In genomic region chr9:67137681-67138080, GRCm38 (mm10) we compare ENCODE assay signal across 8 mouse cellular contexts.
DNase-seq lines count a peak whose midpoint lies in the region; ATAC-seq and TF ChIP-seq lines count a peak whose summit lies in the region.

No protein-coding gene starts in this region.

- peak in 1 of 2 experiments; percentile 31 for DNase-seq in left cerebral cortex, adult 2 months (ENCODE audit: extremely low spot score in 1 of 2, low spot score in 2 of 2)
- DNase-seq in left cerebral cortex, adult 11 months (ENCODE audit: low spot score): no peak
- no peak for DNase-seq in cerebellum, adult 9-10 months
- DNase-seq in cerebellum, postnatal 36 days: no peak

- H3K9me3 ChIP-seq in intestine, embryonic 16.5 days (ENCODE audit: control insufficient read depth, low read length): no peaks in the 10 kb centered on the region
- H3K9me3 ChIP-seq in limb, embryonic 15.5 days: no peaks in the 10 kb centered on the region
- H3K9me3 ChIP-seq in forebrain, embryonic 12.5 days: no peaks in the 10 kb centered on the region

- no peaks in the 10 kb centered on the region for H3K27me3 ChIP-seq in intestine, embryonic 16.5 days (replicated peaks; ENCODE audit: control insufficient read depth, insufficient read depth, low read length)
- no peaks in the 10 kb centered on the region for H3K27me3 ChIP-seq in limb, embryonic 15.5 days
- no peaks in the 10 kb centered on the region for H3K27me3 ChIP-seq in forebrain, embryonic 12.5 days

- no peak overlapping the region for H3K4me2 ChIP-seq in intestine, embryonic 16.5 days (ENCODE audit: low read depth, low read length)
- no peak overlapping the region for H3K4me2 ChIP-seq in limb, embryonic 15.5 days
- no peak overlapping the region for H3K4me2 ChIP-seq in forebrain, embryonic 12.5 days

- intact Hi-C loops in left cerebral cortex, adult 2 months (cut with DNase I): loop anchor here (5.0 kb wide), 1 partner anchor 90 kb away; the partner anchor contains the start of gene Tpm1

- no peak overlapping the region for H3K4me3 ChIP-seq in left cerebral cortex, adult 2 months
- H3K4me3 ChIP-seq in cortical plate, adult 2 months (ENCODE audit: insufficient read depth, low read length): no peak overlapping the region
- no peak overlapping the region for H3K4me3 ChIP-seq in intestine, embryonic 16.5 days (ENCODE audit: low read length)
- H3K4me3 ChIP-seq in limb, embryonic 15.5 days: no peak overlapping the region
- no peak overlapping the region for H3K4me3 ChIP-seq in forebrain, embryonic 12.5 days (replicated peaks)

- WGBS in intestine, embryonic 16.5 days: 23% methylated on average over 5 of the region's 5 CpGs
- 32% methylated on average over 5 of the region's 5 CpGs for WGBS in limb, embryonic 15.5 days
- 74% methylated on average over 5 of the region's 5 CpGs for WGBS in forebrain, embryonic 12.5 days

- peak; percentile 85 for ATAC-seq in intestine, embryonic 16.5 days
- ATAC-seq in limb, embryonic 15.5 days (ENCODE audit: insufficient number of reproducible peaks, low FRiP score, low TSS enrichment, low read depth): no peak
- ATAC-seq in forebrain, embryonic 12.5 days (ENCODE audit: low FRiP score): no peak

- no peak overlapping the region for H3K9ac ChIP-seq in intestine, embryonic 16.5 days (ENCODE audit: low read depth, low read length)
- H3K9ac ChIP-seq in limb, embryonic 15.5 days: no peak overlapping the region
- H3K9ac ChIP-seq in forebrain, embryonic 12.5 days: no peak overlapping the region; the same call in 1 of the 2 replicates

- peaks cover 12% of the 10 kb centered on the region for H3K4me1 ChIP-seq in cortical plate, adult 2 months (ENCODE audit: control insufficient read depth, insufficient read depth, low read length)
- H3K4me1 ChIP-seq in intestine, embryonic 16.5 days (ENCODE audit: control insufficient read depth, insufficient read depth, low read length): peaks cover 19% of the 10 kb centered on the region
- peaks cover 25% of the 10 kb centered on the region for H3K4me1 ChIP-seq in limb, embryonic 15.5 days
- 0 out of 2 replicates have a peak, but pooled peaks cover 13% of the 10 kb centered on the region for H3K4me1 ChIP-seq in forebrain, embryonic 12.5 days

- TF ChIP-seq POLR2A in cortical plate, adult 2 months (IDR thresholded peaks at IDR 0.05; ENCODE audit: extremely low read depth, insufficient read depth, low read length): no peak

- no peaks in the 10 kb centered on the region for H3K36me3 ChIP-seq in intestine, embryonic 16.5 days (ENCODE audit: control insufficient read depth, insufficient read depth, low read length)
- H3K36me3 ChIP-seq in limb, embryonic 15.5 days: no peaks in the 10 kb centered on the region
- no peaks in the 10 kb centered on the region for H3K36me3 ChIP-seq in forebrain, embryonic 12.5 days (replicated peaks)

- no peak for TF ChIP-seq CTCF in left cerebral cortex, adult 2 months (IDR thresholded peaks at IDR 0.05)
- no peak for TF ChIP-seq CTCF in cortical plate, adult 2 months (IDR thresholded peaks at IDR 0.05; ENCODE audit: extremely low read depth, insufficient read depth, low read length)

- peak overlapping the region; percentile 67 for H3K27ac ChIP-seq in left cerebral cortex, adult 2 months
- 0 out of 2 replicates have a peak overlapping the region, but pooled peaks have one; percentile 51 for H3K27ac ChIP-seq in cortical plate, adult 2 months (ENCODE audit: insufficient read depth, low read length)
- peak overlapping the region; percentile 81 for H3K27ac ChIP-seq in intestine, embryonic 16.5 days (ENCODE audit: low read length)
- H3K27ac ChIP-seq in limb, embryonic 15.5 days: peak overlapping the region; percentile 9
- H3K27ac ChIP-seq in forebrain, embryonic 12.5 days: no peak overlapping the region
